Mouse (Mus musculus) frontal cortex, adult (tissue): ENCODE data around the gene Cadm4.
"Not testable (repeated sequence)": the region's sequence is repeated elsewhere in the genome, so short reads cannot be mapped to it uniquely, and the experiment has no call there.

ENCODE experiments used
- ATAC-seq: cut with Nextera tagmentation; 2 replicates; pipeline ENCODE4 v1.9.2; 2017; ENCODE audit warnings: mild to moderate bottlenecking, moderate library complexity, mixed read lengths; ENCODE audit not compliant: low TSS enrichment

The Cadm4 gene

DNA sequence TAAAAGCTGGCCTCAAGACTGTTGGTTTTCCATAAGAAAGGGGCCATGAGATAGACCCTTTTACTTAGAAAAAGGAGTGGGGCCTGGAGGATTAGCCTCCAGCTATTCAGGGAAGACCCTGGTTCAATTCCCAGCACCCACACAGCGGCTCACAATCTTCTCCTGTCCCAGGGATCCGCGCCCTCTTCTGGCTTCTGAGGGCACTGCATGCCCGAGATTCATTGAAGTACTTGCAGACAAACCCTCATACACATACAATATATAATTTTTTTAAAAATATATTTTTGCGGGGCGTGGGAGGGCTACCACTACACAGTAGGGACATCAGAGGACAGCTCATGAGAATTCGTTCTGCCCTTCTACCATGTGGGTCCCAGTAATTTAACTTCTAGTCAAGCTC lies 19.1 kb downstream of the Cadm4 start:
- no peak for ATAC-seq

DNA sequence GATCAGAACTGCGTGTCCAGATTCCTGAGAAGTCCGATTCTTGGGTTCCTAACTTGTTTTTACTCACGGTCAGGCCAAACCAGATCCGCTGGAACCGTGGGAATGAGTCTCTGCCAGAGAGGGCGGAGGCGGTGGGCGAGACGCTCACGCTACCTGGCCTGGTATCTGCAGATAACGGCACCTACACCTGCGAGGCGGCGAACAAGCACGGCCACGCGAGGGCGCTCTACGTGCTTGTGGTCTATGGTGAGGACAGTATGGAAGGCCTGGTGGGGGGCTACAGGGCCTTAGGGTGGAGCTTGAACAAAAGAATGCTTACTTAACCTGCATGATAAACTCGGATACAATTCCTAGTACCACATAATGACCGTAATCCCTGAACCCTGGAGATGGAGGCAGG lies 19.7 kb downstream of the Cadm4 start:
- ATAC-seq = no peak

DNA sequence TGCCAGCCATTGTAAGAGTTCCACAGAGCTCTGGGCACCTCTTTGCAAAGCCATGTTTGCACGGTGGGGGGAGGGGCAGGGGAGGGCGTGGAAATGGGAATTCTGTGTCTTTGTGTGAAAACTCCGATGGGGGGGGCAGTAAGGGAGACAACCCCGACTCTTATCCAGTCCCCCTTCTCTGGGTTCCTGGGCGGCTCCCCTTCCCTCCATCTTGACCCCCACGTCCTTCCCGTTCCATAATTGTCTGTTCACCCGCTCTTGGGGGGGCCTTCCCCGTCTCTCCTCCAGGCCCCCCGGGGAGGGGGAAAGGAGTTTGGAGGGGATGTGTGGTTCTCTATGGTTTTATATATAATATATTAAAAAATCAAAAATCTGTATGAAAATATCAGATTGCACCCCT lies 22.2 kb downstream of the Cadm4 start:
- no peak for ATAC-seq

DNA sequence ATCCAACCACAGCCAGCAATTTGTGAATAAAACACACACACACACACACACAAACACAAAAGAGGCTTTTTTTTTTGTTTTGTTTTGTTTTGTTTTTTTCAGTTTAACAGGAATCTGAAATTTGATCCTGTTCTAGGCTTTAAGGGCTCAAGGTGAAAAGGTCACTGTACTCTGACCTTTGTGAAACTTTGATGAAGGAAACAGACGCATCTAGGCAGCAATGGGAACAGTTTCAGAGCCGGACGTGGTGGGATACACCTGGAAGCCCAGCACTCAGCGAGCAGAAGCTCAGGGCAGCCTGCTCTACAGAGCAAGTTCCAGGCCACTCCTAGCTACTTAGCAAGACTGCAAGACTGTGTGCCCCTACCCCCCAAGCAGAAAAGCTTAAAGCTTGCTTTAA lies 23.0 kb downstream of the Cadm4 start:
- no peak for ATAC-seq

DNA sequence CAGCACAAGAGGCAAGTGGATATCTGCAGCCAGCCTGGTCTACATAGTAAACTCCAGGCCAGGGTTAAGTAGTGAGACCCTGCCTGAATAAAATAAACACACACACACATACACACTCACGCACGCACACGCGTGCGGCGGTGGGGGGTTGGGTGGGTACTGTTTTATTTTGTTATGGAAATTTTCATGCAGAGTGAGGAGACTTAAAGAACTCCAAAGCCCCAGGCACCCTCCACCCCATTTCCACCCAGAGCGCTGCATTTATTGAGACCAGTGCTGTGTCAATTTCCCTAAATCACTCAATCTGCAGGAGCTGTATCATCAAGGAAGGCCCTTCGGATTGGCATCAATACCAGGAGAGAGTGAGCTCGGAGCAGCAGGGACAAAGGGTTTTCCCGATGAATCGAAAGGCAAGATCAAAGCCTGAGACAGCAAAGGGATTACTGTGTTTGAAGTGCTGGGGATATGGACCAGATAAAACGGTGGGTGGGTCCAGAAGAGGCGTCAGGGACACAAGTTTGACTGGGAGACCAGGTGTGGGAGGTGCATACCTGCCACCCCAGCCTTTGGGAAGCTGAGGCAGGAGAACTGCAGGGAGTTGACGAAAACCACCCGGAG lies 23.7 kb downstream of the Cadm4 start:
- ATAC-seq = no peak

DNA sequence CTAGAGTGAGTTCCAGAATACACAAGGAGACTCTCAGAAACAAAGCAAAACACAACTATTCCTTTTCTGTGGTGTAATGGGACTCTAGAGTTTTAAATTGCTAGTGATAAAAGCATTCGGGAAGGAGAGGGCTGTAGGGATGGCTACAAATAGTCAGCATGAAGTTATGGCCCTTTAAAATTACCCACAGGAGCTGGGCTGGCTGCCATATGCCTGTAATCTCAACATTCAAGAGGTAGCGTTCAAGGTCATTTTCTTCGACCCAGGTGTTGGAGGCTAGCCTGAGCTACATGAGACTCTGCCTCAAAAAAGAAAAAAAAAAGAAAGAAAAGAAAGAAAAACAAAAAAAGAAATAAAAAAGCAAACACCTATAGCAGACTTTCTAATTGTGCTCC lies 24.2 kb downstream of the Cadm4 start:
- ATAC-seq = no peak

DNA sequence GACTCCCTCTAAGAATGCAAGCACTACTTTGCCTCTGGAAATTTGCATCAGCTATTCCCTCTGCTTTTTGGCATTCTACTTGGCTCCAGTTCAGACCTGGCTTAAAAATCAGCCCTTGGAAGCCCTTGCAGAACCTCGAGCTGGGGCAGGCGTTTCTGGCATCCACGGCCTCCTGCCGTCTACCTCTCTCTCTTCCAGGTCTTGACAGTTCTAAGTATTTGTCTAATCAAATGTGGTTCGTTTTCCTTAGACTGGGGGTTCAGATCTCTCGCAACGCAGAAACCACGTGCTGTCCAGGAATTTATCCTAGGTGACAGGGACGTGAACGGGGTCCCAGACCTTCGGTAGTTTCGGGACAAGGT lies 24.6 kb downstream of the Cadm4 start:
- ATAC-seq = peak; percentile 36

DNA sequence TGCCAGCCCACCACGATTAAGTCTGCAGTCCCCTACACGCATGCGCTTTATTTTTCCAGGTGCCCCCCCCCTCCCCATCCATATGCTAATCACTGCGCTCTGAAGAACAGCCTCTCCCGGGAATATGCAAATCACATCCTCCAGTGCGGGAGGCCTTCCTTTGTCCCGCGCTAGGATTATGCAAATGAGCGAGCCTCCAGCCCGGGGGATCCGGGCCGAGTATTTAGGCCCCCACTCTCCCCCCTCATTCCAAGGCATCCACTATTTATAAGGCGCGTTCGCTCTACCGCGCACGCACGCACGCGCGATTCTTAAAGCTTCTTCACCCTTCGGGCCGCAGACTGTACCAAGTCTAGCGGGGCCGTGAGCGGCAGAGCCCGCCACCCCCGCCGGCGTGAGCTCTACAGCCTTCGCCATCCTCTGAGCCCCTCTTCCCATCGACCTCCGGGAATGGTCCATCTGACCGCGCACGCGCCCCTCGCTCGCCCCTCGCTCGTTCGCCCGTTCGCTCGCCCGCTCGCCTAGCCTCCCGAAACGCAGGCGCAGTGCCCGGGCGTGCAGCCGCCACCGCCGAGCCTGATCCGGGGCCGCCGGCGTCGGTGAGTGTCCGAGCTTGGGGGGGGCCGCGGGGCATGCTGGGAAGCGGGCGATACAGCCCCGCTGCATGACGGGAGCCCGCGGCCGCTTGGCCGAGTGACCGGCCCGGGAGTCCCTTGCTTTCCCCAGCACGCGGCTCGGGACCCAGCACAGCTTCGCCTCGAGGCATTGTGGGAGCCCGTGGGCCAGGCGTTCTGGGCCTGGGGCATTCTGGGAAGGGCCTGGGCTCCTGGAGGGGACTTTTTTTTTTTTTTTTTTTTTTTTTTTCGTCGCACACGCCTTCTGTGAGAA lies 25.3 kb downstream of the Cadm4 start, which contains the start of gene Zfp428:
Gene Zfp428 (plus strand): TSS at position 169 of the 888 bp plus-strand sequence.
- ATAC-seq = peak; percentile 82

DNA sequence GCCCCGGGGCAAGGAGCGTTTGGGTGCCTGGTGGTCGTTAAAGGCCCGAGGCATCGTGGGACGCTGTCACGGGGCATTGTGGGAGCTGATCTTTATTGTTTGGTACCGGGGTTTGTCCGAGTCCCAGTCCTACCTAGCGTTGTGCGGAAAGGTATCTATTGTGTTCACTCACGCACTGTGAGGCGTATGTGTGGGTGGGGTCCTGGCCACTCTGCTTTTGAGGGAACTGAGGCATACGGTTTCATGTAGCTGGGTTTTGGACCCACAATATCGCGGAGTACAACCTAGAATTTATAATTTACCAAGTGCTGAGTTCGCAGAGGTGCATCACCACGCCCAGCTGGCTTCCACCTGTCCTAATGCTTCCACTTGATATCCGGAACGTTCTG lies 25.9 kb downstream of the Cadm4 start:
- ATAC-seq = peak; percentile 2; the same call in 1 of the 2 replicates

DNA sequence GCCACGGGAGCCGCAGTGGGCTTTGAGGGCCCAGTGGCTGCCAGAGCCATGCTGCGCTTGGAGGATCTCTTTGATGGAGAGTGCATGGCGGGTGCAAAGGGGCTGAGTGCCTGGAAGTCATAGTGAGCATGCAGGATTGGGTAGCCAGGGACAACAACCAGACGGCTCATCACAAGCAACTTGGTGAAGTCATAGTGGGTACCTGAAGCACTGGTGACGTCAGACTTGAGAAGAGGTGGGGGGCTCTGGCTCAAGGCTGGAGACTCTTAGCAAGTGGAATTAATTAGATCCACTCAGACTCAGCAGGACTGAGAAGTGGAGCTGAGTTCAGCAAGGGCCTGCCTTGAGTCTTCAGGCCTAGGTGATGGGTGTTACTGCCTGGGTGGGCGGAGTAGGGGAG lies 30.5 kb downstream of the Cadm4 start, which contains the start of gene AC161166.1:
Gene AC161166.1 (minus strand): TSS at position 101 of the 400 bp plus-strand sequence.
- no peak for ATAC-seq

DNA sequence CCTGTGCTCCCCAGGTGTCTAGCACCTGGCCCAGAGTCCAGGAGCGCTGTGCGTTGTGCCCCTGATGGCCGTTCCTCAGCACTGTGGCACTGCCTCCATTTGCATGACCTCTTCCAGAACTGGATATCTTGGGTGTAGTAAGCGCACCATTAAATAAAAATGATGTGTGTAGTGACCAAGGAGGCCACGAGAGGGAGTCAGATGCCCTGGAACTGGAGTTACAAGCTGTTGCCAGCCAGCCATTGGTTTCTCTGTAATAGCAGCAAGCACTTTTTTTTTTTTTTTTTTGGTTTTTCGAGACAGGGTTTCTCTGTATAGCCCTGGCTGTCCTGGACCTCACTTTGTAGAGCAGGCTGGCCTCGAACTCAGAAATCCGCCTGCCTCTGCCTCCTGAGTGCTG lies 34.5 kb downstream of the Cadm4 start:
- ATAC-seq = not testable (repeated sequence)

DNA sequence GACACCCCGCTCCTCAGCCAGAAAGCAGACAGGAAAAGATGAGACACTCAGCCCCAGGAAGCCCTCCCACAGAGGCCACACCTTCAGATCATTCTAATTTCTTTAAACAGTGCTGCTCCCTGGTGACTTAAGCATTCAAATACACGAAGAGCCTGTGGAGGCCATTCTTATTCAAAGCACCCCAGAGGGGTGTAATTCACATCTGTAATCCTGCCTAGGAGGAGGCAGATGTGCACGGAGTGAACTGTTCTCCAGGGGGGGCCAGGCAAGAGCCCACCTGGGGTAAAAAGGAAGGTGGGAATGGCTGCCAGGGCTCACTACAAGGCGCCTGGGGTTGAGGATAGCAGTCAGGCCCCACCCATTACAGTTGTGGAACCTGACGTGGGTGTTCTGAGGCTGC lies 35.3 kb downstream of the Cadm4 start:
- no peak for ATAC-seq

DNA sequence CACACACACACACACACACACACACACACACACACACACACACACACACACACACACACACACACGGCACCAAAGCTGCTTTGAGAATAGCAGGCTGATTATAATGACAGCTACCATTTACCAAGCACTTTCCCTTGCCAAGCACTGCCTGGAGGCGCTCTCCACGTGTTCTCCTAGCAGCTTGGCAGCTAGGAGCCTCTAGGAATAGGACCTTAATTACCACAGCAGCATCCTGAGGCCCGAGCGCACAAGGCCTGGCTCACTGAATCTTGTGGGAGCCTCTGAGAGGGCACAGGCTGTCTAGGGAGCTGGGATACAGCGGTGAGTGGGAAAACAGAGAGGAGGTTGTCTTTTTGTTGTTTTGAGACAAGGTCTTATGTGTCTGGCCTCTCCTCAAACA lies 35.8 kb downstream of the Cadm4 start:
- peak; percentile 97 for ATAC-seq

DNA sequence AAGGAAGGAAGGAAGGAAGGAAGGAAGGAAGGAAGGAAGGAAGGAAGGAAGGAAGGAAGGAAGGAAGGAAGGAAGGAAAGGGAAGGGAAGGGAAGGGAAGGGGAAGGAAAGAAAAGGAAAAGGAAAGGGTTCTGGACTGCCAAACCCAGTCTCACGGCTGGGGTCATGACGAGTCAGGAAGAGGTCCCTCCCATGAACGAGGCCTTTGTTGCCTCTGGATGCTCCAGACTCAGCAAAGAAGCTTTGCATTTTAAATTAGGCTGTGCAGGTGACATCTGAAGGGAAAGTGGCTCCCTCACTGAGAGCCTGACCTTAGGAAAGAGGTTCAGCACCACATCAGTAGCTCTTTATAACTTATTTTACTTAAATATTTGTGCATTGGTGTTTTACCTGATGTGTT lies 37.3 kb downstream of the Cadm4 start:
- ATAC-seq = no peak

DNA sequence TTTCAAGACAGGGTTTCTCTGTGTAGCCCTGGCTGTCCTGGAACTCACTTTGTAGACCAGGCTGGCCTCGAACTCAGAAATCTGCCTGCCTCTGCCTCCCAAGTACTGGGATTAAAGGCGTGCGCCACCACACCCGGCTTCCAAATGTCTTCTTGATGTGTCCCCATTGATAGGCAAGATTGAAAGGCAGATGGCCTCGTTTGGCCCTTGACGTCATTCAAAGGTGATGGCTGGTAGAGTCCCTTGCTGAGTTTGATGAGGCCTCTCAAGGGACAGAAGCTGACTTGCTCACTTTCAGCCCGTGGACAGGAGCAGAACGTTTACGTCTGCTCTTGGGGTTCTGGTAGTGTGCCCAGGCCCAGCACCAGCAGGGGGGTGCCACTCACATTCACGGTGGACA lies 38.2 kb downstream of the Cadm4 start:
- ATAC-seq = not testable (repeated sequence)

DNA sequence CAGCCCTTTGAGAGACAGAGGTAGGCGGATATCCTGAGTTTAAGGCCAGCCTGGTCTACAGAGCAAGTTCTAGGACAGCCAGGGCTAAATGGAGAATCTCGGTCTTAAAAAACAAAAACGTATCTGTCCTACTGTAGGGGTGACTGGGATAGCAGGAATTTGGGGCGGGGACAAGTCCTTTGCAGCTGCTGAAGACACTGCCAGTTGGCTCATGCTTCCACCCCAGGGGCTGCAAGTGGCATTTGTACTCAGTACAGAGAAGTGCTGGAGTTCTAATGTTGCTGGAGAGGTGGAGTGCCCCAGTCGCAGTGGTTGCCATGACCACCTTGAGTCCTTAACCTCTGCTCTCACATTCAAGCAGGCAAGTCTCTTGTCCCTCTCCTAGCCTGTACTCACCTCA lies 41.0 kb downstream of the Cadm4 start:
- ATAC-seq = no peak

DNA sequence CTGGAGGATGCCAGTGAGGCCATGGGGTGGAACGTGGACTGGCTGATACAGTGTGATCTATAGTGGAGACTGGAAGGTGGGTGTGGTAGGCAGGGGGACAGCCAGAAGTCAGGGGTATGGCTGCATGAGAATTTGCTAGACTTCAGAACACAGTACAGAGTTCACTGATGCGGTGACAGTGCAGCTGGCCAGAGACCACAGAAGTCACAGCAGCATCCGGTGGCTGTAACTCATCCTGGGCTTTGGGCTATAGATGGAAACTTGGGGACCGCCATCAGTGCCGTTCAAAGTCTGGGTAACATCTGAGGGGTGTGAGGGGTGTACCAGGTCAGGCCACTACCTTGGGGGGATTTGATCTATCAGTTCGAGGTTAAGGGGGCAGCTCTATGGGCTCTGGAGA lies 41.9 kb downstream of the Cadm4 start:
- no peak for ATAC-seq

DNA sequence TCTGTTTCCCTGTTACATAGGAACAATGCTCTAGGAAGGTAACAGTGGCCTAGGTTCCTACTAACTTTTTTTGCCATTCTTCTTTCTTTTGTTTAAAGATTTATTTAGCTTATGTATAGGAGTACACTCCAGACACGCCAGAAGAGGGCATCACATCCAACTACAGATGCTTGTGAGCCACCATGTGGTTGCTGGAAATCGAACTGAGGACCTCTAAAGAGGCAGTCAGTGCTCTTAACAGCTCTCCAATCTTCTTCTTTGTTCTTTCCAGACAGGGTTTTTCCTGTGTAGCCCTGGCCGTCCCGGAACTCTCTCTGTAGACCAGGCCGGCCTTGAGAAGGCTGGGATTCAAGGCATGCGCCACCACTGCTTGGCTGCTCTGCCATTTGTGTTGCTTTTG lies 43.2 kb downstream of the Cadm4 start:
- ATAC-seq = no peak

DNA sequence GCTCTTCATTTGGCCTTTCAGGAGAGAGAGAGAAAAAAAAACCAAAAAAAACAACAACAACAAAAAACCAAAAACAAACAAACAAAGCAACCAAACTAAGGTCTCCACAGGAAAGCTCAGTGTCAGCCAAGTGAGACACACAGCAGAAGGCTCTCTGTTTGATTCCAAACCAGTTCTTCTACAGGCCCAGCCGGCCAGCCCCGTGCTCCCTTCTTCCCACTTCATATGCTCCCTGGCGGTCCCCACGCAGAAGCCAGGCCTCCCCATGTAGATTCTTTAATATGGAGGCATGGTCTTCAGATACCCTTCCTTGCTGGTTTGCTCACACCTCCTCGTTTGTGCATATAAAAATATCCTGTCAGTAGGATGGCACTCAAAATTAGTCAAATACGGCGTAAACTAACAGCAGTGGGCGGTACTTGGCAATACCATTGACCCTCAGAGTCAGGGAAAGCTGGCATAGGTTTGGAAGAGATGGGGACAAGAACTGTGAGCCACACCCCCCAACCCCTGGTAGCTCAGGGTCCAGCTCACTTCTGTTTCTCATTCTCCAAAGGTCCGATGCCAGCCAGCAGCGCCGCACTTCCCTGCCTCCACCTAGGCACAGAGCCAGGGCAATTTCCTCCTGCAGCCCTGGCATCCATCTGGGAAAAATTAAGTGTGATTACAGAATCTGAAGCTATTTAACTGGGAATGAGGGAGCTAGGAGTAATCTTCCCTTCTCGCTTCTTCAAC lies 44.0 kb downstream of the Cadm4 start:
- ATAC-seq = no peak

DNA sequence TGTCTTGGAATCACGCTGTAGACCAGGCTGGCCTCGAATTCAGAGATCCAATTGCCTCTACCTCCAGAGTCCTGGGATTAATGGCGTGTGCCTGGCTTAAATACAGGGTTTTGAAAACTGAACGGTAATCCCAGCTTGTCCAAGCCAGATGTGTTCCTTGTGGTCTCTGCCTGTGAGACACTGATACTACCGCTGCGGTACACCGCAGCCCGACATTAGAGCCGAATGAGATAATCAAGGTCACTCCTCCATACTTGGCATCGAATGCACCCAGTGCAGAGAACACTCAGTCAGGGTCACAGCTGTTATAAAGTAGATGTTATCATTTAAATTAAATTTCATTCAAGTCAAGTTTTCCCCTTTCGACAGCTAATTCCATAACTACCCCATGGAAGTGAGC lies 47.0 kb downstream of the Cadm4 start:
- ATAC-seq = no peak

DNA sequence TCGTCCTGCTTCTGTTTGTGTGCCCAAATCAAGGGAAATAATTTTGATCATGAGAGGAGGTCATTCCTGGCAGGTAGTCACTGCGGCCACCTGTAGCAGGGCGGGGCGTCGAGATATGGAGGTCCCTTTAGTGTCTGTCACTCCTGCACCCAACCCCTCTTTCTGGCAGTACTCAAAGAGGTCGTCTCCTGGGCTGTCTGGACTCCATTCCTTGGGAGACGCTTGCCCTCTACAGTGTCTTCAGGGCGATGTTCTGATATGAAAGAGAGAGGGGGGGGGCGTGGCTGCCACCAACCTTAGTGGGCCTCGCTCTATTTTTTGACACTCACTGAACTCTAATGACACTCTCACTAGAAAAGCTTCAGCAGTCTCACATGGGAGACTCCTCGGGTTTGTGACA lies 47.8 kb downstream of the Cadm4 start:
- no peak for ATAC-seq

DNA sequence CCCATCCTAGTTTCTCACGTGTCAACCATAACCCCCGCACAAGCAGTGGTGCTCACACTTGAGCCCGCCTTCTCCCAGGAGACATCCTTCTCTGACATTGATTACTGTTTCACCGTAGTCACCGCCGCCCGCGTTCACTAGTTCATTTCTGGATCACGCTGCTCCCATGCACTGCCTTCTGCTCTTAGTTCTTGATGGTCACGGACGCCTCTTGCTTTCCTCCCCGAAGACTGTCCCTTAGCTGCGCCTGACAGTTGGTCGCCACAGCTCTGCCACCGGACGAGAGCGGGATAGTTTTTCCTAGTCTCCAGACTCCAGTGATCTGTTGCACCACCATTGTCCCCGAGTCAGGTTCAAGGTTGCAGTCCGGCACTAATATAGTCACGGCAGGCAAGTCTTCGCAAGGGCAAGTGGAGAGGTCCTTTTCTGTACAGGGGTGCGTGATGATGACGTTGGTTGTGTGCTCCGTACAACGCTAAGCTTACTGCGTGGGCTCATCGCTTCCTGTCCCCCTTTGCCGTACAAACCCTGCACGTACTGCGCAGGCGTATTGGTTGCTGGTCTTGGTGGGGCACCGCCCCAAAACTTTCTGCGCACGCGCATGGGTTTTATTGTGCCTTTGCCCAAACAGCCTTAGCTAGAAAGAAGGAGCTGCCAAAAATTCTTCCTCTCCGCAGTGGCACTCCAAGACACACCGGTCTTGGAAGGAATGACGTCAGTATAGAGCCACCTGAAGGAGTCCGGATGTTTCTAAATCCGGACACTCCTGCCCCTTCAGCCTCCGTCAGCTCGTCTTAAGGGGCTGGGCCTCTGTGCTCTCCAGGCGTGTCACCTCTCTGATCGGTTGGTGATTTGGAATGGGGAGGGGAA lies 48.5 kb downstream of the Cadm4 start, which contains the start of gene Irgq:
Gene Irgq (plus strand): TSS at position 628 of the 870 bp plus-strand sequence.
- peak; percentile 82 for ATAC-seq
